Mouse (Mus musculus): ENCODE results near the gene Gm17359.

Gene Gm17359

GRCm38 (mm10) chr3:79340737-79341136 is 4.3 kb downstream of the Gm17359 start:
- in situ Hi-C loops (cut with MboI; ENCODE audit: low pct_unique_long_range_greater_than_20kb in 1 of 2, low sequenced_read_pairs in 2 of 2, unreplicated experiment in 1 of 2), result no loop called here

- in situ Hi-C loops (cut with MboI; ENCODE audit: low pct_unique_long_range_greater_than_20kb in 1 of 2, low sequenced_read_pairs in 2 of 2, unreplicated experiment in 1 of 2), result no loop called here
These were observed 6.7 kb downstream of the Gm17359 start for GRCm38 (mm10) chr3:79342961-79343735.

DNA sequence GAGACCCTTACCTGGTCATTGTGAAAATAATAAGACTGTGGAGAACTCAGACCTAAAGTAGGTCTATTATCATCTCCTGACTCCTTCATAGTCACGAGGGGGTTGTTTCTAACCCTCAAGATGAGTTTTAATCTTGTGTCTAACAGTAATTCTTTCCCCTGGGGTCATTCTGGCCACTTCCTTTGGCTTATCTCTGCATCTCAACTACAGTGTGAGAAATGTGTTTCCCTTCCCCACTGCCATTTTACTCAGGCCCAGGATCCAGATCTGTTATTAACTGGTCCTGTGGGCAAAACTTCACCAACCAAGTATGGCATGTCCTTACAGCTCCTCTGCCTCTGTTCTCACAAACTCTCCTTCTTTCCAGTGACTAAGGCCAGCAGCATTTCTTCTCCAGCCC is 12.8 kb downstream of the Gm17359 start:
- in situ Hi-C loops (cut with MboI; ENCODE audit: low pct_unique_long_range_greater_than_20kb in 1 of 2, low sequenced_read_pairs in 2 of 2, unreplicated experiment in 1 of 2), result no loop called here

DNA sequence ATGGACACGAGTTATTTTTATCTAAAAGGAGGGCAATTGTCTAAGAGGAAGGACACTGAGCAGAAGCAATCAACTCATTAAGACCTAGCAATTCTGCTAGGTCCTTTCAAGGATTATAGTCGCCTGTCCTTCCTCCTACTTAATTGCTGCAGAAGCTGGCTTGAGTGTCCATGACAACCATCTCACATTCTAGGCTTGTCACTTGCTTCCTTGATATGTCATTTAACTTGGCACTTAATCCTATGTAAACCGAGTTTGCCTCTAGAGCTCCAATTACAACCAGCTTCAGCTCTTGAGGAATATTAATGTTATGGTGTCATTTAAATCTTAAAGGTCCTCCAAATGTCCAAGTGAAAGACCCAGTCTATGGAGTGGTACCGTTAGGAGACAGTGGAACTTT is 22.3 kb downstream of the Gm17359 start:
- in situ Hi-C loops (cut with MboI; ENCODE audit: low pct_unique_long_range_greater_than_20kb in 1 of 2, low sequenced_read_pairs in 2 of 2, unreplicated experiment in 1 of 2), result no loop called here

DNA sequence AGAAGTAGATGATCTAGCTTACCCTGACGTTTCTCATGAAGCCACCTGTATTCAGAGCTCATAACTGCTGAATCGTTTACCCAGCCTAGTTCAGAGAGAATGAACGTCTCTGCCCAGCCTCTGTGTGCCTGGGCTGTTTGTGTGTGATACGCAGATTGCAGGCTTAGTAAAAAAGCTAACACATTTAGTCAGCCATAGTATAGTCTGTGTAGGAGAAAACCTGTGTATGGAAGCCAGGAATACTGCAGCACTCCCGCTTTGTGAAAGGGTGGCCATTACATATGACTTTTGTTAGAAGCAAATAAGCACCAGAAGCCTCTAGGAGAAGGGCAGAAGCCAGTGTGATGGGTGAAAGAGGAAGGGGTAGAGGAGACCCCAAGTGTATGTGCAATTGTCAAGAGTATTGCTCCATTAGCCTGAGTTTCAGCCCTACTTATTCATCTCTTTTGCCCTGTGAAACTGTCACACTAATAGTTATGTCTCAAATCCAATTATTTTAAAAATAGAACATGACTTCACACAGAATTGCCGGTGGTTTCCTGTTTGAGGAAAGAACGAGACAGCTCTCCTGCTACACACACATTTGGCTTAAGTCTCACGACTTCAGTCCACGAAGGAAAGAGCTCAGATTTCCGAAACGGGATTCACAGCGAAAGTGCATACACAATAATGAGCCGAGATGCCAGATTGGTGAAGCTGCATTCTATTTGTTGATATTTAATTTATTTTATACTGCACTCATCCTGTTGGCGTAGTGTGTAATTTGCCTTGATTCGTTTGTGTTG is 24.0 kb downstream of the Gm17359 start:
- in situ Hi-C loops (cut with MboI; ENCODE audit: low pct_unique_long_range_greater_than_20kb in 1 of 2, low sequenced_read_pairs in 2 of 2, unreplicated experiment in 1 of 2), result no loop called here

DNA sequence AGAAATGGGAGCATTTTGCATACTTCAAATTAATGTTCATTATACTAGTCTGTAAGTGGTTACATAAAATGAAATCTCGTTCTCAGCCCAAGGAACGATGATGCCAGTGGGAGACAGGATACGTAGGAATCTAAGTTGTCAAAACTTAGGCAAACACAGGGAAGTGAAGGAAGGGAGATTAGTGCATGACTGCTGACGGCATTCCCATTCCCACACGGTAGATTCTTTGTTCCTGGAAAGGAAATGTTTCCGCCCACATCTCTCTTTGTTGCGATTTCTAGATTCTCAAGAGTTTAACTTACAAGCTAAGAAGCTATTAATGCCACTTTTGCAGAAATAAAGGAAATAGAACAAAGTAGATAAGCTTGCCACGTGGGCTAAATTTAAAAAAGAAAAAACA is 29.6 kb downstream of the Gm17359 start:
- in situ Hi-C loops (cut with MboI; ENCODE audit: low pct_unique_long_range_greater_than_20kb in 1 of 2, low sequenced_read_pairs in 2 of 2, unreplicated experiment in 1 of 2), result no loop called here

GRCm38 (mm10) chr3:79368306-79368705 is 31.8 kb downstream of the Gm17359 start:
- in situ Hi-C loops (cut with MboI; ENCODE audit: low pct_unique_long_range_greater_than_20kb in 1 of 2, low sequenced_read_pairs in 2 of 2, unreplicated experiment in 1 of 2), result no loop called here

DNA sequence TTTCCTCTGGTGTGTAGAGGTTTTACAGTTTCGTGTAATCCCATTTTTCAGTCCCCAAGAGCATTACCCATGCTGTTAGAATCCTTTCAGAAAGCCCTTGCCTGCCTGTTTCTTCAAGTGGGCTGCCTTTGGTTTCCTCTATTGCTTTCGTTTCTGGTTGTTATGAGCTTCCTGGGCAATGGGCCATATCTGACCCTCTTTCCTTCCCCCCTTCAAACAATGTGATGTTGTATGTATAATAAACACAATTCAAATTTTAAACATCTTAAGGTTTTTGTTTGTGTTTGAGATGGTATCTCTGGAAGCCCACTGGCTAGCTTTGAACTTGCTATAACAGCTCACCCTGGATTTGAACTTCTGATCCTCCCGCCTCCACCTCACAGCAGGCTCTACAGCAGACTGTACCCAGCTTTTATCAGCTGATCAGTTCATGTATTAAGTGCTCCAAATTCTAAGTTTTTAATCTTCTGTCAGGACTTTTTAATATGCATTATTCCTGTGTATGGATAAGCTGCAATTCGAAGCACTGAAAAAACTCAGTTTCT is 34.0 kb downstream of the Gm17359 start:
- in situ Hi-C loops (cut with MboI; ENCODE audit: low pct_unique_long_range_greater_than_20kb in 1 of 2, low sequenced_read_pairs in 2 of 2, unreplicated experiment in 1 of 2), result no loop called here

DNA sequence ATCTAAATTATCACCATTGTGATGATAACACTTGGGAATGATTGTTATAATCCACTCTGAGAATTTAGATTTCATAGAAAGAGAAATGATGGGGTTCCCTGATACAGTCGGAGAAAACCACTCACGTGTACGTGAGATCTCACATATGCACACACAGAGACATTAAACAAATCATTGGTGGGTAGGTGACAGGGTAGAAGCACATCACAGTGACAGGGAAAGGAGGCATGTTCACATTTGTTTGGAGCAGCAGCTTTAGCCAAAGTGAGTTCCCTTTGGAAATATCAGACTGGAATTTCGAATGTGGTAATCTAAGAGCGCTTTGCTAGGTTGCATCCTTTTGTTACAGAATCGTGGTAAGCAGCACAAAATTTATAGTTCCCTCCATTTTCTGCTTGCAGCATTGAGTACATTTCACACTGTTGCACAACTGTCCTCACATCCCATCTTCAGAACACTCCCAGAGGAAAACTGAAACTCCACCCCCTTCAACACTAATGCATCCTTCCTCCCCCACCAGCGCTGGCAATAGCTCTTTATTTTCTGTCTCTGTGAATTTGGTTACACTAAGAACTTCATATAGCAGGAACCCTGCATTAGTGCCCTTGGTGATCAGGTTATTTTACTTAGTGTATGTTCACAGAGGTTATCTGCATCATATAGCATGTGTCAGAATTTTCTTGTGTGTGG is 35.2 kb downstream of the Gm17359 start:
- in situ Hi-C loops (cut with MboI; ENCODE audit: low pct_unique_long_range_greater_than_20kb in 1 of 2, low sequenced_read_pairs in 2 of 2, unreplicated experiment in 1 of 2), result no loop called here

- in situ Hi-C loops (cut with MboI; ENCODE audit: low pct_unique_long_range_greater_than_20kb in 1 of 2, low sequenced_read_pairs in 2 of 2, unreplicated experiment in 1 of 2), result no loop called here
These were observed 37.5 kb downstream of the Gm17359 start for GRCm38 (mm10) chr3:79373930-79374329.

DNA sequence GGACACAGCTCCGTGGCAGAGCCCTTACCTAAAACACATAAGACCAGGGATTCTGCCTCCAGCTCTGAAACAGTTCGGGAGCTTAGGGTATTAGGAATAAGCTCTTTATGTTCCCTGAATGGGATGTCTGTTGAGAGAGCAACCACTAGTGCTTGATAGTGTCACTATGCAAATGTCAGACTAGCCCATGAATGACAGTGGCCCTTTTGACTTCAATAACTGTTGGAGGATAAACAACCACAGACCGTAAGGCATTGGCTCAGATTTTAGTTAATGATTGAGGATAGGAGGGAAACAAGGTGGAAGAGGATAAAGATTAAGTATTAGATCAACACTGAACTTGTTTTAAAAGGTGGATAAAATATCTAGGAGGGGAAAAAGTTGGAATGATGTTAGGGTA is 41.6 kb downstream of the Gm17359 start:
- in situ Hi-C loops (cut with MboI; ENCODE audit: low pct_unique_long_range_greater_than_20kb in 1 of 2, low sequenced_read_pairs in 2 of 2, unreplicated experiment in 1 of 2), result no loop called here

DNA sequence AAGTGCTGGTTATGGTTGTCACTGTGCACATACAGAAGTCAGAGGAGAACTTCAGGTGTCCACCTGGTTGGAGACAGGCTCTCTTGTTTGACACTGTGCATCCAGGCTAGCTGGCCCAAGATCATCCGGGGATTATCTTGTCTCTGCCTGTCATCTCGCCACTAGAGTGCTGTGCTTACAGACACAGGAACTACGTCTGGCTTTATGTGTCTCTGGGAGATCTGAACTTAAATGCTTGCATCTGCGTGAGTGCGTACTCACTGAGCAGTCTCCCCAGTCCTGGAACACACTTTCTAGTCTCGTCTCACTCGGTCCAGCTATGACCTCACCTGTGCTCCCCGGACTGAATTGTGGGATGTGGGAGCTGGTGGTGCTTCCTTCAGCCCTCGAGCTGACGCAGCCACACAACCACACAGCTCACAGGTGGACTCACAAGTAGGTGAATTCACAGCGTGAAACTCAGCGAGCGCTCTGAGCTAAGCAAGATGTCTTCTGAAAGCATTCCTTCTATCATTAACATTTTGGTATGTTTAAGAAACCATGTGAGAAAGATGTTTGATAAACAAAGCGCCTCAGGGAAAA is 42.9 kb downstream of the Gm17359 start:
- in situ Hi-C loops (cut with MboI; ENCODE audit: low pct_unique_long_range_greater_than_20kb in 1 of 2, low sequenced_read_pairs in 2 of 2, unreplicated experiment in 1 of 2), result no loop called here

- in situ Hi-C loops (cut with MboI; ENCODE audit: low pct_unique_long_range_greater_than_20kb in 1 of 2, low sequenced_read_pairs in 2 of 2, unreplicated experiment in 1 of 2), result no loop called here
These were observed 43.6 kb downstream of the Gm17359 start for GRCm38 (mm10) chr3:79379873-79380595.

DNA sequence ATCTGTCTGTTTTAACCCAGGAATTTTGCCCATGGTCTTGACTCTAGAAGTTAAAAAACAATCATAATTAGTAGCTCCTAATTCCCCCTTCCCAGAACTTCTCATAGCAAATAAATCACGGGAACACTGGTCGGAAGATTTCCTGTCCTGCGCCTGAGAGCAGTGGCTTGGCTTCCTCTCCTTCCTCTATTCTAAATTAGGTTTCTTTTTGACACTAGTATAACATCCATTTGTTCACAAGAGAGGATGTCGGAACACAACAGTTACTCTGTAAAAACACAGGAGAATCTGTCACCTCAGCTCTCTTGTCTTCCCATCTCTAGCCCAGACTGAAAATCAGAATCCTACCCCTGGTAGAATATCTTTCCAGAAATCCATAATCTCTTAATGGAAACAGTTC is 44.9 kb downstream of the Gm17359 start:
- in situ Hi-C loops (cut with MboI; ENCODE audit: low pct_unique_long_range_greater_than_20kb in 1 of 2, low sequenced_read_pairs in 2 of 2, unreplicated experiment in 1 of 2), result no loop called here

- in situ Hi-C loops (cut with MboI; ENCODE audit: low pct_unique_long_range_greater_than_20kb in 1 of 2, low sequenced_read_pairs in 2 of 2, unreplicated experiment in 1 of 2), result no loop called here
These were observed 49.1 kb downstream of the Gm17359 start for GRCm38 (mm10) chr3:79385434-79386029.

- in situ Hi-C loops (cut with MboI; ENCODE audit: low pct_unique_long_range_greater_than_20kb in 1 of 2, low sequenced_read_pairs in 2 of 2, unreplicated experiment in 1 of 2), result no loop called here
These were observed 52.6 kb downstream of the Gm17359 start for GRCm38 (mm10) chr3:79389081-79389480.

DNA sequence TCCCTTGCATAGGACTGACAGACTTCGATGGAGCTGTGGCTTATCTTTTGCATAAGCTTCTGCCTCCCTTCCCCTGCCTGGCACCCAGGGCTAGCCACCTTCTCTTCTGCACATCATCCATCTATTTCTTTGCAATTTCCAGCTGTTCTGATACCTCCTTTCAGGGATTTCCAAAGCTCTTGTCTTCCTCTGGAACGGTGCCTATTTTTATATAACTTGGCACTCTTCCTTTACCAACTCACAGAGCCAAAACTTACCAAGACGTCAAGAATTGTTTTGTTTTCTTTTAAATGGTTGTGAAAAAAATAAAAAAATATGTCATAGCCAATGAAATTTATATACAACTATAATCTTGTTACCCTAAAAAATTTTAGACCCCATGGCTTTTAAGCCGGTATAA is 64.1 kb downstream of the Gm17359 start:
- in situ Hi-C loops (cut with MboI; ENCODE audit: low pct_unique_long_range_greater_than_20kb in 1 of 2, low sequenced_read_pairs in 2 of 2, unreplicated experiment in 1 of 2), result no loop called here

DNA sequence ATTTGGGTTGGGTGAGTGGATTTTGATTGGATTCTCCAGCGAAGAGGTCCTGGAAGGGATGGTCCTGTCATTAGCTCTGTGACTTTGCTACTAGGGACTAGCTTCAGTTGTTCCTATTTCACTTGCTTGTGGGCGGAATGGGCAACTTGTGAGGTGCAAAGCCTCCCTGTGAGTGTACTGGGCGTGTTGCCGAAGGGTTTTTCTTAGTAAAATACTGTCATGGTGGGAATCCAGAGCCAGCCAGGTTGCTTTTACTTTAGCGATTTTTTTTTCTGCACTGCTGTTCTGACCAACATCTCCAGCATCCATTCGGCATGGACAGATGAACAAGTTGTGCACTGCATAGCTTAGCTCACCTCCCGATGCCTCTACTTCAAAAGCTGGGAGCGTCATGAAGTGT is 65.6 kb downstream of the Gm17359 start:
- in situ Hi-C loops (cut with MboI; ENCODE audit: low pct_unique_long_range_greater_than_20kb in 1 of 2, low sequenced_read_pairs in 2 of 2, unreplicated experiment in 1 of 2), result no loop called here

All from mouse embryonic stem cell (cell line).